Mouse (Mus musculus) forebrain, embryonic 12.5 days (tissue): ENCODE data around the gene Fxyd1. TPM values are rescaled to one million over a fixed set of nuclear protein-coding genes. Genes with fewer than 3 reads are reported as not detected.
A peak's percentile ranks its signal among the peaks of the same experiment; 100 is the strongest.

Source experiments
- ATAC-seq: fragments of 200-750 bp; cut with Nextera tagmentation; 2 replicates; pipeline ENCODE4 v1.8.0; 2017; ENCODE audit warnings: moderate TSS enrichment; ENCODE audit not compliant: low FRiP score
- H3K27ac ChIP-seq: fragments of 300-500 bp; sonication (generic); 2 replicates; pipeline ENCODE4 v1.5.1; 2016; ENCODE audit warnings: mild to moderate bottlenecking
- H3K27me3 ChIP-seq: fragments of 300-500 bp; sonication (generic); 2 replicates; pipeline ENCODE4 v1.6.1; 2016; ENCODE audit warnings: mild to moderate bottlenecking
- H3K36me3 ChIP-seq: fragments of 300-500 bp; sonication (generic); replicated peaks from 2 replicates; pipeline ENCODE4 v1.6.1; 2016; ENCODE audit warnings: mild to moderate bottlenecking
- H3K4me1 ChIP-seq: fragments of 300-500 bp; sonication (generic); 2 replicates; pipeline ENCODE4 v1.6.1; 2016
- H3K4me2 ChIP-seq: fragments of 300-500 bp; sonication (generic); 2 replicates; pipeline ENCODE4 v1.6.1; 2016; ENCODE audit warnings: mild to moderate bottlenecking, moderate library complexity
- H3K4me3 ChIP-seq: fragments of 300-500 bp; sonication (generic); replicated peaks from 2 replicates; pipeline ENCODE4 v1.5.1; 2016; ENCODE audit warnings: mild to moderate bottlenecking
- H3K9ac ChIP-seq: fragments of 300-500 bp; sonication (generic); 2 replicates; pipeline ENCODE4 v1.6.1; 2016; ENCODE audit warnings: mild to moderate bottlenecking
- H3K9me3 ChIP-seq: fragments of 300-500 bp; sonication (generic); 2 replicates; pipeline ENCODE4 v1.6.1; 2016
- WGBS: fragments of 180-500 bp; shearing (Covaris S2); methylation state at CpG from one replicate; pipeline ENCODE4 v1.1.7; 2016; 5-methylcytosine and 5-hydroxymethylcytosine counted together
- polyA plus RNA-seq: library from polyadenylated mRNA; unstranded; fragments of >200 nt; fragmentation: Nextera tagmentation; extraction: Ambion mirVana; gene quantifications from 2 replicates; pipeline ENCODE4 v1.2.1, GENCODE M21; 2016

The Fxyd1 gene
- 4.0 and 6.5 TPM in 2 replicates for polyA plus RNA-seq

GRCm38 (mm10) chr7:31057071-31057470 lies at the start of gene Fxyd1:
Fxyd1 (minus strand) TSS chr7:31057199.
- Histone ChIP-seq H3K4me3 (no peak within 1 kb of the TSS), H3K27ac (no peak within 1 kb of the TSS), H3K4me1 (peaks cover 28% of the 10 kb centered on the region), H3K4me2 (no peak within 1 kb of the TSS), H3K9ac (no peak within 1 kb of the TSS), H3K36me3 (no peaks in the 10 kb centered on the region), H3K9me3 (no peaks in the 10 kb centered on the region), H3K27me3 (peaks cover 41% of the 10 kb centered on the region)
- 87% methylated on average over 2 of the region's 2 CpGs for WGBS
- no peak for ATAC-seq

- Histone ChIP-seq H3K4me2 (no peak overlapping the region), H3K27me3 (no peaks in the 10 kb centered on the region), H3K4me1 (no peaks in the 10 kb centered on the region), H3K4me3 (no peak overlapping the region), H3K36me3 (no peaks in the 10 kb centered on the region), H3K27ac (no peak overlapping the region), H3K9ac (no peak overlapping the region), H3K9me3 (no peaks in the 10 kb centered on the region)
- WGBS: 68% methylated on average over 3 of the region's 3 CpGs
- ATAC-seq: no peak
These were observed 49.2 kb upstream of the Fxyd1 start for GRCm38 (mm10) chr7:31106166-31106565.

- Histone ChIP-seq H3K9me3 (no peaks in the 10 kb centered on the region), H3K4me3 (no peak overlapping the region), H3K36me3 (no peaks in the 10 kb centered on the region), H3K4me2 (no peak overlapping the region), H3K4me1 (no peaks in the 10 kb centered on the region), H3K27ac (no peak overlapping the region), H3K27me3 (no peaks in the 10 kb centered on the region), H3K9ac (no peak overlapping the region)
- ATAC-seq: no peak
- WGBS: 72% methylated on average over 15 of the region's 15 CpGs
These were observed 48.2 kb upstream of the Fxyd1 start for GRCm38 (mm10) chr7:31105061-31105768.

GRCm38 (mm10) chr7:31100786-31101185 lies 43.8 kb upstream of the Fxyd1 start:
- Histone ChIP-seq H3K36me3 (no peaks in the 10 kb centered on the region), H3K9me3 (no peaks in the 10 kb centered on the region), H3K4me1 (0 out of 2 replicates have a peak, but pooled peaks cover 4% of the 10 kb centered on the region), H3K27me3 (no peaks in the 10 kb centered on the region), H3K9ac (no peak overlapping the region), H3K27ac (no peak overlapping the region), H3K4me2 (no peak overlapping the region), H3K4me3 (no peak overlapping the region)
- 84% methylated on average over 14 of the region's 14 CpGs for WGBS
- no peak for ATAC-seq

GRCm38 (mm10) chr7:31099612-31099982 lies 42.6 kb upstream of the Fxyd1 start:
- H3K4me3 ChIP-seq: no peak overlapping the region
- no peaks in the 10 kb centered on the region for H3K9me3 ChIP-seq
- no peak overlapping the region for H3K27ac ChIP-seq
- H3K4me2 ChIP-seq: no peak overlapping the region
- no peak overlapping the region for H3K9ac ChIP-seq
- no peaks in the 10 kb centered on the region for H3K36me3 ChIP-seq
- 84% methylated on average over 6 of the region's 6 CpGs for WGBS
- ATAC-seq: no peak
- H3K4me1 ChIP-seq: 0 out of 2 replicates have a peak, but pooled peaks cover 4% of the 10 kb centered on the region
- H3K27me3 ChIP-seq: no peaks in the 10 kb centered on the region

GRCm38 (mm10) chr7:31098697-31099611 lies 42.0 kb upstream of the Fxyd1 start:
- no peaks in the 10 kb centered on the region for H3K27me3 ChIP-seq
- H3K4me3 ChIP-seq: no peak overlapping the region
- H3K9ac ChIP-seq: no peak overlapping the region
- H3K4me2 ChIP-seq: no peak overlapping the region
- ATAC-seq: no peak
- WGBS: 81% methylated on average over 22 of the region's 22 CpGs
- no peak overlapping the region for H3K27ac ChIP-seq
- H3K9me3 ChIP-seq: no peaks in the 10 kb centered on the region
- 0 out of 2 replicates have a peak, but pooled peaks cover 4% of the 10 kb centered on the region for H3K4me1 ChIP-seq
- no peaks in the 10 kb centered on the region for H3K36me3 ChIP-seq

- no peaks in the 10 kb centered on the region for H3K36me3 ChIP-seq
- H3K4me2 ChIP-seq: peak overlapping the region; percentile 43
- H3K4me1 ChIP-seq: 0 out of 2 replicates have a peak, but pooled peaks cover 4% of the 10 kb centered on the region
- WGBS: 44% methylated on average over 19 of the region's 20 CpGs
- no peak overlapping the region for H3K9ac ChIP-seq
- no peaks in the 10 kb centered on the region for H3K27me3 ChIP-seq
- H3K27ac ChIP-seq: no peak overlapping the region
- peak; percentile 90 for ATAC-seq
- no peaks in the 10 kb centered on the region for H3K9me3 ChIP-seq
- H3K4me3 ChIP-seq: peak overlapping the region; percentile 23
These were observed 40.7 kb upstream of the Fxyd1 start for GRCm38 (mm10) chr7:31097583-31098248.

GRCm38 (mm10) chr7:31096892-31097564 lies 40.0 kb upstream of the Fxyd1 start:
- H3K36me3 ChIP-seq: no peaks in the 10 kb centered on the region
- no peak overlapping the region for H3K27ac ChIP-seq
- 0 out of 2 replicates have a peak, but pooled peaks cover 4% of the 10 kb centered on the region for H3K4me1 ChIP-seq
- WGBS: 74% methylated on average over 9 of the region's 9 CpGs
- H3K9me3 ChIP-seq: no peaks in the 10 kb centered on the region
- no peak overlapping the region for H3K9ac ChIP-seq
- no peak overlapping the region for H3K4me3 ChIP-seq
- no peak overlapping the region for H3K4me2 ChIP-seq
- no peaks in the 10 kb centered on the region; the same call in 1 of the 2 replicates for H3K27me3 ChIP-seq
- no peak for ATAC-seq

GRCm38 (mm10) chr7:31094774-31095501 lies 37.9 kb upstream of the Fxyd1 start:
- Histone ChIP-seq H3K4me2 (no peak overlapping the region), H3K27ac (no peak overlapping the region), H3K36me3 (no peaks in the 10 kb centered on the region), H3K4me3 (no peak overlapping the region), H3K4me1 (0 out of 2 replicates have a peak, but pooled peaks cover 4% of the 10 kb centered on the region), H3K27me3 (peaks cover 3% of the 10 kb centered on the region; the same call in 1 of the 2 replicates), H3K9ac (no peak overlapping the region), H3K9me3 (no peaks in the 10 kb centered on the region)
- ATAC-seq: no peak
- 24% methylated on average over 11 of the region's 12 CpGs for WGBS

- 91% methylated on average over 2 of the region's 2 CpGs for WGBS
- no peak for ATAC-seq
These were observed 32.7 kb upstream of the Fxyd1 start for GRCm38 (mm10) chr7:31089721-31090120.

GRCm38 (mm10) chr7:31088206-31088605 lies 31.2 kb upstream of the Fxyd1 start:
- H3K4me1 ChIP-seq: peaks cover 9% of the 10 kb centered on the region
- 71% methylated on average over 3 of the region's 3 CpGs for WGBS
- H3K9ac ChIP-seq: no peak overlapping the region
- no peak overlapping the region for H3K4me2 ChIP-seq
- no peaks in the 10 kb centered on the region for H3K9me3 ChIP-seq
- no peaks in the 10 kb centered on the region for H3K36me3 ChIP-seq
- no peak overlapping the region for H3K4me3 ChIP-seq
- H3K27ac ChIP-seq: no peak overlapping the region
- H3K27me3 ChIP-seq: peaks cover 5% of the 10 kb centered on the region; the same call in 1 of the 2 replicates
- no peak for ATAC-seq

More at GRCm38 (mm10) chr7:31089721-31090120, 32.7 kb upstream of the Fxyd1 start:
- Histone ChIP-seq H3K36me3 (no peaks in the 10 kb centered on the region), H3K9ac (no peak overlapping the region), H3K4me2 (no peak overlapping the region), H3K4me1 (peaks cover 7% of the 10 kb centered on the region), H3K27me3 (peaks cover 3% of the 10 kb centered on the region; the same call in 1 of the 2 replicates), H3K27ac (no peak overlapping the region), H3K9me3 (no peaks in the 10 kb centered on the region), H3K4me3 (no peak overlapping the region)
